Comparison of ENCODE assay signal across 10 mouse cellular contexts in the genomic region with DNA sequence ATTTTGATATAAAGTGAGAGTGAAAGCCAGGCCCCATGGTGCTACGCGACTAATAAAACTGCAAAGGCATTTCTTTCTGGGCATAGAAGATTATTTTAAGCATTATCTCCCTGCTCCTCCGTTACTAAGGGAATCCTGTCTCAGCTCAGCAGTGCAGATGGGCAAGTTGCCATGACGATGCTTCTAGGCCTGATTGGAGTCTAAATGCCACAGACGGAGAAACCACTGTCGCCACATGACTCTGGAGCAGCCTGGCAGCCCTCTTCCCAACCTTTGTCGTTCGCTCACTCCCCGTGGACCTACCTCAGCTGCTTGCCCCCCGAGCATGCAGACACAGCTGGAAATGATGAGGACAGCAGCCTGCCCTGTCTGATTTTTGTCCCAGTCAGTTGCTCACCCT. TPM values are rescaled to one million over a fixed set of nuclear protein-coding genes. Genes with fewer than 3 reads are reported as not detected.
DNase-seq lines count a peak whose midpoint lies in the region; ATAC-seq lines count a peak whose summit lies in the region.
"Had no signal": no experiment of that assay in that cellular context is flagged by ENCODE, and none has a peak within 500 bp of the region (broad histone marks: within the 10 kb centered on the region; RNA-seq: fewer than 3 reads in every experiment).

No protein-coding gene starts in this region.

- ATAC-seq in forebrain, embryonic 15.5 days (replicated peaks): peak; percentile 29; the same call in 1 of the 2 replicates
- peak; percentile 83 for ATAC-seq in midbrain, embryonic 16.5 days
- no peak for ATAC-seq in heart, embryonic 11.5 days (replicated peaks; ENCODE audit: insufficient number of reproducible peaks, low FRiP score, low TSS enrichment)

- no peaks in the 10 kb centered on the region for H3K36me3 ChIP-seq in forebrain, embryonic 15.5 days
- no peaks in the 10 kb centered on the region for H3K36me3 ChIP-seq in midbrain, embryonic 16.5 days (ENCODE audit: control insufficient read depth, insufficient read depth, low read length)
- H3K36me3 ChIP-seq in heart, embryonic 11.5 days (ENCODE audit: control insufficient read depth, insufficient read depth, low read length): no peaks in the 10 kb centered on the region
- H3K36me3 ChIP-seq: limb, embryonic 13.5 days had no signal

- DNase-seq in 3134 (ENCODE audit: extremely low read depth, insufficient read length, low spot score): peak; percentile 6
- peak; percentile 51 to 61 for DNase-seq in layer of hippocampus, postnatal 10 days (ENCODE audit: low spot score in 2 of 2)
- no peak for DNase-seq in adrenal gland, adult (ENCODE audit: inconsistent age in 2 of 2, low spot score in 1 of 2)
- no peak for DNase-seq in gastrocnemius, postnatal 14 days
- DNase-seq in spleen, adult 12 weeks (ENCODE audit: low spot score): no peak

- 45% methylated on average over 10 of the region's 10 CpGs for WGBS in forebrain, embryonic 15.5 days
- WGBS in midbrain, embryonic 16.5 days: 28% methylated on average over 10 of the region's 10 CpGs
- WGBS in heart, embryonic 11.5 days (ENCODE audit: insufficient replicate concordance): 65% methylated on average over 10 of the region's 10 CpGs

- H3K4me1 ChIP-seq in forebrain, embryonic 15.5 days: peaks cover 13% of the 10 kb centered on the region
- H3K4me1 ChIP-seq in midbrain, embryonic 16.5 days (ENCODE audit: control insufficient read depth, insufficient read depth, low read length): peaks cover 14% of the 10 kb centered on the region
- no peaks in the 10 kb centered on the region for H3K4me1 ChIP-seq in heart, embryonic 11.5 days (ENCODE audit: control insufficient read depth, insufficient read depth, low read length)
- H3K4me1 ChIP-seq: limb, embryonic 13.5 days had no signal

- H3K9me3 ChIP-seq in forebrain, embryonic 15.5 days: no peaks in the 10 kb centered on the region
- H3K9me3 ChIP-seq in midbrain, embryonic 16.5 days (replicated peaks; ENCODE audit: control insufficient read depth, low read length, poor library complexity, severe bottlenecking): no peaks in the 10 kb centered on the region
- H3K9me3 ChIP-seq in heart, embryonic 11.5 days (replicated peaks; ENCODE audit: control insufficient read depth, low read length): no peaks in the 10 kb centered on the region
- H3K9me3 ChIP-seq: limb, embryonic 13.5 days had no signal

- no peak overlapping the region for H3K9ac ChIP-seq in forebrain, embryonic 15.5 days (replicated peaks)
- H3K9ac ChIP-seq in midbrain, embryonic 16.5 days (ENCODE audit: low read depth, low read length): peak overlapping the region; percentile 20; the same call in 1 of the 2 replicates
- no peak overlapping the region for H3K9ac ChIP-seq in heart, embryonic 11.5 days (ENCODE audit: low read depth, low read length)
- H3K9ac ChIP-seq: limb, embryonic 13.5 days had no signal

- intact Hi-C loops in gastrocnemius, postnatal 14 days (cut with DNase I; ENCODE audit: low total_unique reads): no loop called here

- no peak overlapping the region for H3K4me3 ChIP-seq in forebrain, embryonic 15.5 days
- no peak overlapping the region for H3K4me3 ChIP-seq in midbrain, embryonic 16.5 days (ENCODE audit: low read depth, low read length)
- no peak overlapping the region for H3K4me3 ChIP-seq in heart, embryonic 11.5 days (ENCODE audit: low read depth, low read length)
- H3K4me3 ChIP-seq: erythroblast, embryonic 14.5 days; limb, embryonic 13.5 days had no signal

- H3K27ac ChIP-seq in forebrain, embryonic 15.5 days (replicated peaks): peak overlapping the region; percentile 63
- peak overlapping the region; percentile 78 for H3K27ac ChIP-seq in midbrain, embryonic 16.5 days (ENCODE audit: low read length)
- no peak overlapping the region for H3K27ac ChIP-seq in heart, embryonic 11.5 days (ENCODE audit: low read depth, low read length)
- H3K27ac ChIP-seq: limb, embryonic 13.5 days had no signal

- H3K27me3 ChIP-seq in forebrain, embryonic 15.5 days: no peaks in the 10 kb centered on the region
- H3K27me3 ChIP-seq in midbrain, embryonic 16.5 days (ENCODE audit: control insufficient read depth, insufficient read depth, low read depth, low read length): no peaks in the 10 kb centered on the region
- no peaks in the 10 kb centered on the region for H3K27me3 ChIP-seq in heart, embryonic 11.5 days (ENCODE audit: control insufficient read depth, insufficient read depth, low read length)

- no peak overlapping the region for H3K4me2 ChIP-seq in forebrain, embryonic 15.5 days (replicated peaks)
- H3K4me2 ChIP-seq in midbrain, embryonic 16.5 days (ENCODE audit: low read length): no peak overlapping the region
- no peak overlapping the region for H3K4me2 ChIP-seq in heart, embryonic 11.5 days
- H3K4me2 ChIP-seq: limb, embryonic 13.5 days had no signal

RNA-seq across cellular contexts. Expression of a gene that starts 4.7 kb away (rescaled TPM):
- polyA plus RNA-seq in forebrain, embryonic 15.5 days (2015; fragmentation: Nextera tagmentation; extraction: Ambion mirVana): 98.6 and 103 TPM in 2 replicates
- total RNA-seq in layer of hippocampus, postnatal 10 days (2021): 10 to 100 TPM; 69.0 to 78.2 TPM
- polyA plus RNA-seq in midbrain, embryonic 16.5 days (2015; fragmentation: Nextera tagmentation; extraction: Ambion mirVana): 86.6 and 93.4 TPM in 2 replicates
- total RNA-seq in gastrocnemius, postnatal 14 days (2021): 10 to 100 TPM; 75.6 to 82.8 TPM
- 117 and 122 TPM in 2 replicates for polyA plus RNA-seq in heart, embryonic 11.5 days (2014; fragmentation: Nextera tagmentation; extraction: Ambion mirVana)

Comparison
In these comparisons a context has a peak if more than half of its experiments do, and no peak if none do; other contexts are left out.
1. DNase-seq: peak in 3134 (single experiment) and layer of hippocampus, postnatal 10 days (2 of 2); none in adrenal gland, adult (0 of 2), gastrocnemius, postnatal 14 days (single experiment) and spleen, adult 12 weeks (single experiment).